Comparison of ENCODE assay signal across 7 mouse cellular contexts in genomic region chr7:4684632-4685417, GRCm38 (mm10). TPM values are rescaled to one million over a fixed set of nuclear protein-coding genes. Genes with fewer than 3 reads are reported as not detected.
DNase-seq lines count a peak whose midpoint lies in the region; ATAC-seq lines count a peak whose summit lies in the region.

Gene Hspbp1, minus strand, starts transcription at chr7:4685068.

- H3K4me2 ChIP-seq in embryonic facial prominence, embryonic 12.5 days (replicated peaks), result peak within 1 kb of the TSS; percentile 97
- peak within 1 kb of the TSS; percentile 83 for H3K4me2 ChIP-seq in limb, embryonic 11.5 days (ENCODE audit: low read depth, severe bottlenecking)
- H3K4me2 ChIP-seq in midbrain, embryonic 14.5 days (ENCODE audit: low read length), result peak within 1 kb of the TSS; percentile 92

- under 1% methylated on average over 32 of the region's 32 CpGs for WGBS in embryonic facial prominence, embryonic 12.5 days
- WGBS in limb, embryonic 11.5 days, result 0% methylated on average over 32 of the region's 32 CpGs
- under 1% methylated on average over 32 of the region's 32 CpGs for WGBS in midbrain, embryonic 14.5 days

- DNase-seq in adrenal gland, postnatal 25 days, result peak; percentile 91
- DNase-seq in heart, adult 11 months, result peak; percentile 100
- peak; percentile 96 for DNase-seq in kidney, adult 18-20 months
- peak; percentile 96 for DNase-seq in limb, embryonic 11.5 days (ENCODE audit: low spot score)
- DNase-seq in midbrain, embryonic 14.5 days, result peak; percentile 95
- peak; percentile 93 to 94 for DNase-seq in spleen, adult 18-20 months

- no peaks in the 10 kb centered on the region for H3K9me3 ChIP-seq in embryonic facial prominence, embryonic 12.5 days
- H3K9me3 ChIP-seq in limb, embryonic 11.5 days (ENCODE audit: control insufficient read depth, low read length), result no peaks in the 10 kb centered on the region
- H3K9me3 ChIP-seq in midbrain, embryonic 14.5 days (ENCODE audit: control insufficient read depth, low read length), result no peaks in the 10 kb centered on the region

- ATAC-seq in embryonic facial prominence, embryonic 12.5 days (ENCODE audit: insufficient number of reproducible peaks, insufficient read depth, low FRiP score, low TSS enrichment), result peak; percentile 99
- ATAC-seq in limb, embryonic 11.5 days (ENCODE audit: insufficient number of reproducible peaks, low FRiP score, low TSS enrichment, low read depth), result peak; percentile 98
- peak; percentile 95 for ATAC-seq in midbrain, embryonic 14.5 days (ENCODE audit: low FRiP score, low TSS enrichment)

- H3K4me1 ChIP-seq in embryonic facial prominence, embryonic 12.5 days, result peaks cover 6% of the 10 kb centered on the region
- H3K4me1 ChIP-seq in limb, embryonic 11.5 days (ENCODE audit: control insufficient read depth, insufficient read depth, low read length), result peaks cover 5% of the 10 kb centered on the region; the same call in 1 of the 2 replicates
- H3K4me1 ChIP-seq in midbrain, embryonic 14.5 days (ENCODE audit: control insufficient read depth, insufficient read depth, low read length), result peaks cover 7% of the 10 kb centered on the region

- no peaks in the 10 kb centered on the region for H3K27me3 ChIP-seq in embryonic facial prominence, embryonic 12.5 days
- no peaks in the 10 kb centered on the region for H3K27me3 ChIP-seq in limb, embryonic 11.5 days (ENCODE audit: control insufficient read depth, insufficient read depth, low read length)
- no peaks in the 10 kb centered on the region for H3K27me3 ChIP-seq in midbrain, embryonic 14.5 days (ENCODE audit: control insufficient read depth, insufficient read depth, low read length)

- H3K9ac ChIP-seq in embryonic facial prominence, embryonic 12.5 days, result peak within 1 kb of the TSS; percentile 58
- peak within 1 kb of the TSS; percentile 67 for H3K9ac ChIP-seq in limb, embryonic 11.5 days (ENCODE audit: low read length)
- H3K9ac ChIP-seq in midbrain, embryonic 14.5 days (replicated peaks; ENCODE audit: low read length), result peak within 1 kb of the TSS; percentile 59

- H3K27ac ChIP-seq in embryonic facial prominence, embryonic 12.5 days, result peak within 1 kb of the TSS; percentile 70
- peak within 1 kb of the TSS; percentile 62; the same call in 1 of the 2 replicates for H3K27ac ChIP-seq in limb, embryonic 11.5 days (replicated peaks; ENCODE audit: low read depth, low read length)
- H3K27ac ChIP-seq in midbrain, embryonic 14.5 days (replicated peaks; ENCODE audit: low read depth, low read length), result peak within 1 kb of the TSS; percentile 83

- peaks cover 17% of the 10 kb centered on the region for H3K36me3 ChIP-seq in embryonic facial prominence, embryonic 12.5 days
- peaks cover 6% of the 10 kb centered on the region; the same call in 1 of the 2 replicates for H3K36me3 ChIP-seq in limb, embryonic 11.5 days (ENCODE audit: control insufficient read depth, insufficient read depth, low read length)
- peaks cover 16% of the 10 kb centered on the region for H3K36me3 ChIP-seq in midbrain, embryonic 14.5 days (ENCODE audit: control insufficient read depth, insufficient read depth, low read length)

- peak within 1 kb of the TSS; percentile 83 for H3K4me3 ChIP-seq in embryonic facial prominence, embryonic 12.5 days
- peak within 1 kb of the TSS; percentile 74 for H3K4me3 ChIP-seq in limb, embryonic 11.5 days (ENCODE audit: low read depth, low read length)
- H3K4me3 ChIP-seq in midbrain, embryonic 14.5 days (replicated peaks; ENCODE audit: low read depth, low read length), result peak within 1 kb of the TSS; percentile 73

RNA-seq across cellular contexts. Expression of gene Hspbp1, which starts in this region (rescaled TPM):
- total RNA-seq in adrenal gland, postnatal 25 days (2021), result 42.2 and 47.8 TPM in 2 replicates
- polyA plus RNA-seq in embryonic facial prominence, embryonic 12.5 days (2016; fragmentation: Nextera tagmentation; extraction: Ambion mirVana), result 103 and 107 TPM in 2 replicates
- polyA plus RNA-seq in limb, embryonic 11.5 days (2014; fragmentation: Nextera tagmentation; extraction: Ambion mirVana), result 104 and 112 TPM in 2 replicates
- polyA plus RNA-seq in midbrain, embryonic 14.5 days (2014; fragmentation: Nextera tagmentation; extraction: Ambion mirVana), result 136 and 169 TPM in 2 replicates

Comparison
In these comparisons a context has a peak if more than half of its experiments do, and no peak if none do; other contexts are left out.
1. Peak in every context shown above with its lines: DNase-seq, ATAC-seq, H3K4me3 ChIP-seq and H3K27ac ChIP-seq.